Mouse (Mus musculus) forebrain, postnatal 0 days (tissue): ENCODE results near the gene Wnt7b. TPM values are rescaled to one million over a fixed set of nuclear protein-coding genes. Genes with fewer than 3 reads are reported as not detected.

ENCODE experiments used
- ATAC-seq: fragments of 200-750 bp; cut with Nextera tagmentation; 2 replicates; pipeline ENCODE4 v1.8.0; 2017; ENCODE audit warnings: mild to moderate bottlenecking, moderate library complexity
- DNase-seq: peaks from one replicate; pipeline ENCODE4 v3.0.0-alpha.2; 2015
- H3K27ac ChIP-seq: fragments of 300-500 bp; sonication (generic); 2 replicates; pipeline ENCODE4 v1.5.1; 2014; ENCODE audit warnings: low read depth, mild to moderate bottlenecking, antibody characterized with exemption, low read length, moderate library complexity, mixed read lengths
- H3K27me3 ChIP-seq: fragments of 300-500 bp; sonication (generic); 2 replicates; pipeline ENCODE4 v1.6.1; 2014; ENCODE audit warnings: mild to moderate bottlenecking, low read length, mixed read lengths; ENCODE audit not compliant: insufficient read depth
- H3K36me3 ChIP-seq: fragments of 300-500 bp; sonication (generic); 2 replicates; pipeline ENCODE4 v1.6.1; 2014; ENCODE audit warnings: mild to moderate bottlenecking, moderate library complexity; ENCODE audit not compliant: insufficient read depth
- H3K4me1 ChIP-seq: fragments of 300-500 bp; sonication (generic); 2 replicates; pipeline ENCODE4 v1.6.1; 2014; ENCODE audit warnings: antibody characterized with exemption; ENCODE audit not compliant: insufficient read depth
- H3K4me2 ChIP-seq: fragments of 300-500 bp; sonication (generic); 2 replicates; pipeline ENCODE4 v1.6.1; 2014; ENCODE audit warnings: low read depth, mild to moderate bottlenecking, moderate library complexity
- H3K4me3 ChIP-seq: fragments of 300-500 bp; sonication (generic); 2 replicates; pipeline ENCODE4 v1.5.1; 2014; ENCODE audit warnings: low read depth, low read length, mixed read lengths
- H3K9ac ChIP-seq: fragments of 300-500 bp; sonication (generic); 2 replicates; pipeline ENCODE4 v1.6.1; 2014; ENCODE audit warnings: mild to moderate bottlenecking
- H3K9me3 ChIP-seq: fragments of 300-500 bp; sonication (generic); 2 replicates; pipeline ENCODE4 v1.6.1; 2016; ENCODE audit warnings: low read length
- CTCF ChIP-seq: sonication (generic); IDR thresholded peaks from 2 replicates; pipeline ENCODE4 v1.5.1; 2016; ENCODE audit warnings: antibody characterized with exemption, control low read depth, low read depth
- WGBS: fragments of 180-500 bp; shearing (Covaris S2); extraction: QIAGEN DNeasy Blood & Tissue Kit; methylation state at CpG from one replicate; pipeline ENCODE4 v1.1.7; 2014; 5-methylcytosine and 5-hydroxymethylcytosine counted together
- polyA plus RNA-seq: library from polyadenylated mRNA; unstranded; fragments of >200 nt; fragmentation: Nextera tagmentation; extraction: Ambion mirVana; gene quantifications from 2 replicates; pipeline ENCODE4 v1.2.1, GENCODE M21; 2015
- total RNA-seq: library from RNA; depleted of rRNA; stranded (reverse); fragments of >200 nt; gene quantifications from 2 replicates; pipeline ENCODE4 v1.2.3, GENCODE M21; 2014

Gene Wnt7b
- total and polyA plus RNA-seq, 2 experiments from 2014 or later = 54.0 to 59.3 TPM

DNA sequence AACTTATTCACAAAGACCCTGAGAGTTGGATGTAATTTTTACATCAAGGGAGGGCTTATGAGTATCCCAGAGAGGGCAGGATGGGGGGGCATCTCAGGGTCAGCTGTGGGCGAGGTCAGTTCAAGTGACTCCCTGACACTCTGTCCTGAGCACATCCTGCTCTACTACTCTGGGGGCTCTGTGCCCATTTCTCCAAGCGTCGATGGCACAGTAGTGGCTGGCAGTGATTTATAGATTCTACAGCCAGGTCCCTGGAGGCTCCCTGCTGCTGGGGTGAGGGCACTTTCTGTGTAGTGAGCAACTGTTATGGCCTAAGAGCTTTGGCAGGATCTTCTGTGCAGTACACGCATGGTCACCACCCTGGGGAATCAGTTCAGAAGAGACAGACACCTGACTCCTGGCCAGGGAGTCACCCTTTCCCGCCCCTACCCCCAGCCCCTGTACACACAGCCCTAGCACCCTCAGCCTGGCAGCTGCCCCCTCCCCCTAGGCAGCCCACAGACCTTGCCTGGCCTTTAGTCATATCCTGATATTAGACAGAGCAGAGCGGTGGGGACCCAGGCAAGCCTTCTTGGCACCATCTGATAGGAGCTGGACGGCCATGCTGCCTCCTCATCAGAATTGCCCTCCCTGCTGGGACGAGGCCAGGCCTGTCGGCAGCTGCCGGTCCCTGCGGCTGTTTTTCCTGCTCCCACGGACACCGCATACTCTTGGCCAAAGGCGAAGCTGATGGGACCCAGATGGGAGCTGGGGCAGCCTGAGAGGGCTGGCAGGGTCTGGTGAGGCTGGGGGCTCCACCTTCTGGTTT lies 77.0 kb downstream of the Wnt7b start:
- H3K4me1 ChIP-seq = no peaks in the 10 kb centered on the region
- no peaks in the 10 kb centered on the region for H3K27me3 ChIP-seq
- DNase-seq = peak; percentile 59
- peak; percentile 61 for ATAC-seq
- no peak for TF ChIP-seq CTCF
- H3K9ac ChIP-seq = no peak overlapping the region
- H3K9me3 ChIP-seq = no peaks in the 10 kb centered on the region
- WGBS = 33% methylated on average over 14 of the region's 14 CpGs
- no peak overlapping the region for H3K4me3 ChIP-seq
- no peak overlapping the region for H3K27ac ChIP-seq
- H3K4me2 ChIP-seq = no peak overlapping the region
- H3K36me3 ChIP-seq = no peaks in the 10 kb centered on the region

- Histone ChIP-seq H3K9me3 (no peaks in the 10 kb centered on the region), H3K27me3 (no peaks in the 10 kb centered on the region), H3K4me1 (no peaks in the 10 kb centered on the region), H3K9ac (no peak within 1 kb of the TSS), H3K4me3 (no peak within 1 kb of the TSS), H3K4me2 (no peak within 1 kb of the TSS), H3K36me3 (no peaks in the 10 kb centered on the region), H3K27ac (no peak within 1 kb of the TSS)
- ATAC-seq = no peak
- WGBS = 69% methylated on average over 8 of the region's 8 CpGs
- no peak for DNase-seq
- TF ChIP-seq CTCF = no peak
Measured at GRCm38 (mm10) chr15:85503127-85503526, 79.1 kb downstream of the Wnt7b start, which contains the start of gene 7530416G11Rik. Gene 7530416G11Rik, minus strand, starts transcription at chr15:85503227.

DNA sequence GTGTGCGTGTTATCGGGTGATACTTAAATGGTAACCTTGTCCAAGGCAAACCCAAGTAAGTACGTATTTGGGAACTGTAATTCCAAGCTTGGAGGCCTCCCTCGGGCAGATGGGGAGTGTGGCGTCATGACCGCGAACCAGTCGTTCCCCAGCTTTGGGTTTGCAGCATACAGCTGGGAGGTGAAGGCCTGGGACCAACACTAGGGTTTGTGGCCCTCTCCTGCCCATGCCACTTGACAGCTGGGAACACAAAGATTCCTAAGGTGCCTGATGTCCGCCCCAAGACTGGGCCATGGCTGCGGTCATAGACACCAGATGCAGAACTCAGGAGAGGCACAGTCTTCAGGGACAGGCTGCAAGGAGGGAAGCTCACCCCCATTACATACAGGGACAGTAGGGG lies 82.0 kb downstream of the Wnt7b start:
- H3K9me3 ChIP-seq = no peaks in the 10 kb centered on the region
- ATAC-seq (no peak), DNase-seq (no peak)
- H3K4me1 ChIP-seq = no peaks in the 10 kb centered on the region
- no peak overlapping the region for H3K27ac ChIP-seq
- WGBS = 85% methylated on average over 10 of the region's 10 CpGs
- H3K4me2 ChIP-seq = no peak overlapping the region
- TF ChIP-seq CTCF = no peak
- no peak overlapping the region for H3K9ac ChIP-seq
- no peaks in the 10 kb centered on the region for H3K27me3 ChIP-seq
- H3K36me3 ChIP-seq = no peaks in the 10 kb centered on the region
- H3K4me3 ChIP-seq = no peak overlapping the region

- H3K36me3 ChIP-seq = no peaks in the 10 kb centered on the region
- no peaks in the 10 kb centered on the region for H3K27me3 ChIP-seq
- ATAC-seq (peak; percentile 49), DNase-seq (no peak)
- H3K9ac ChIP-seq = no peak overlapping the region
- WGBS = 15% methylated on average over 10 of the region's 10 CpGs
- H3K9me3 ChIP-seq = no peaks in the 10 kb centered on the region
- peaks cover 11% of the 10 kb centered on the region for H3K4me1 ChIP-seq
- no peak overlapping the region for H3K27ac ChIP-seq
- H3K4me2 ChIP-seq = no peak overlapping the region
- H3K4me3 ChIP-seq = no peak overlapping the region
- TF ChIP-seq CTCF = no peak
Measured at GRCm38 (mm10) chr15:85497981-85498475, 84.2 kb downstream of the Wnt7b start.

- H3K27ac ChIP-seq = peak overlapping the region; percentile 29; the same call in 1 of the 2 replicates
- H3K9me3 ChIP-seq = no peaks in the 10 kb centered on the region
- H3K36me3 ChIP-seq = no peaks in the 10 kb centered on the region
- WGBS = 71% methylated on average over 4 of the region's 4 CpGs
- ATAC-seq (no peak), DNase-seq (no peak)
- TF ChIP-seq CTCF = no peak
- no peaks in the 10 kb centered on the region for H3K27me3 ChIP-seq
- no peak overlapping the region for H3K9ac ChIP-seq
- H3K4me3 ChIP-seq = no peak overlapping the region
- H3K4me1 ChIP-seq = peaks cover 11% of the 10 kb centered on the region
- no peak overlapping the region for H3K4me2 ChIP-seq
Measured at GRCm38 (mm10) chr15:85497548-85497947, 84.7 kb downstream of the Wnt7b start.

DNA sequence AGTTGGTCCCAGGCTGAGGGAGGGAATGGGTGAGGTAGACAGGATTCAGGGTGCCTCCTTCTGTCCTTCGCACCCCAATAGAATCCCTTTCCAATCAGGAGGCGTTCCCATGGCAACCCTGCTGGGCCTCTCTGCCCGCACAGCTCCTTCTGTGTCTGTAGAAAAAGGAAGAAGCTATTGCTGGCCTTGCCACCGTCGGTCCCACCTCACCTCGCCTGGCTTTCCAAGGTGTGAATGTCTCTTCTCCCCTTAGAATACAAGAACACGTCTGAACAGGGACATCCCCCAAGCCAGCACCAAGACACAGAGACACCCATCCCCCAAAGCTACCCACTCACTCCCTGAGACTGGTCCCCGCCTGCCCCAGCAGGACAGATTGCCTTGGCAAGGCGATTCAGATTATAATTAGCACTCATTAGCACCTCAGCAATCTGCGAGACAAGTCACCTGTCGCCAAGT lies 88.1 kb downstream of the Wnt7b start:
- TF ChIP-seq CTCF = no peak
- no peak overlapping the region for H3K4me2 ChIP-seq
- H3K9ac ChIP-seq = peak overlapping the region; percentile 11; the same call in 1 of the 2 replicates
- ATAC-seq (peak; percentile 86), DNase-seq (peak; percentile 87)
- WGBS = 2% methylated on average over 11 of the region's 11 CpGs
- no peaks in the 10 kb centered on the region for H3K27me3 ChIP-seq
- peaks cover 25% of the 10 kb centered on the region for H3K4me1 ChIP-seq
- H3K36me3 ChIP-seq = no peaks in the 10 kb centered on the region
- no peaks in the 10 kb centered on the region for H3K9me3 ChIP-seq
- peak overlapping the region; percentile 85 for H3K27ac ChIP-seq
- no peak overlapping the region for H3K4me3 ChIP-seq

DNA sequence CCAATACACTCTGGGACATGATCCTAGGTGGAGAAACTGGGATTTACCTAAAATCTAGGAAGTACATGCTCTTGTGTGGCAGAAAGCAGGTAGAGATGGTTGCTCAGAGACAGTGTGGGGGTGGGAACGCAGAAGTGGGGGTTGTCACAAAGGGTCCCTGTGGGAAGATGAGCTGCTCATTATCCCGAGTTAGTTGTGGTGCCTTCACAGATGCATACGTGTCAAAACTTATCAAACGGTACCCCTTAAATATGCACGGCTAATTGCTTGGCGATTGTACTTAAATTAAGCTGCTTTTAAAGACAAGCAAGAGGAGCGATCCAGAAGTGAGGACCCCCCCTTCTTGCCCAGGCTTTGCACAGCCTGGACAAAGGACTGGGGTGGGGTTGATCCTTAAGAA lies 92.5 kb downstream of the Wnt7b start:
- WGBS = 15% methylated on average over 7 of the region's 7 CpGs
- H3K9me3 ChIP-seq = no peaks in the 10 kb centered on the region
- DNase-seq = peak; percentile 48
- no peaks in the 10 kb centered on the region for H3K27me3 ChIP-seq
- peak overlapping the region; percentile 57 for H3K27ac ChIP-seq
- no peak overlapping the region for H3K4me2 ChIP-seq
- H3K36me3 ChIP-seq = no peaks in the 10 kb centered on the region
- H3K4me3 ChIP-seq = no peak overlapping the region
- no peak for TF ChIP-seq CTCF
- ATAC-seq = peak; percentile 54
- no peak overlapping the region for H3K9ac ChIP-seq
- H3K4me1 ChIP-seq = peaks cover 30% of the 10 kb centered on the region
